Mouse (Mus musculus) right cerebral cortex, postnatal 25 days (tissue): Measurements from ENCODE around the gene Adamtsl3.

Experiments used
- DNase-seq: peaks from one replicate; pipeline ENCODE4 v3.0.0; 2022

Adamtsl3 gene

DNA sequence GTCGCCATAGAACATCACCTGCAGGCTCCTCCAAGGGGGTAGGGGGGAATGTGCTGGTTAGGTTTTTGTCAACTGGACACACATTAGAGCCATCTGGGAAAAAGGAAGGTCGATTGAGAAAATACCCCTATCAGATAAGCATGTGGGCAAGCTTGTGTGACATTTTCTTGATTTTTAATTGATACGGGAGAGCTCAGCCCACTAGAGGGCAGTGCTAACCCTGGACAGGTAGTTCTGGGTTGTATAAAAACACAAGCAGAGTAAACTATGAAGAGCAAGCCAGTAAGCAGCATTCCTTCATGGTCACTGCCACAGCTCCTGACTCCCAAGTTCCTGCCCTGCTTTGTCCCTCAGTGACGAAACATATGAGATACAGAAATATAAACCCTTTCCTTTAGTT, 197.7 kb downstream of the Adamtsl3 start:
- no peak for DNase-seq

DNA sequence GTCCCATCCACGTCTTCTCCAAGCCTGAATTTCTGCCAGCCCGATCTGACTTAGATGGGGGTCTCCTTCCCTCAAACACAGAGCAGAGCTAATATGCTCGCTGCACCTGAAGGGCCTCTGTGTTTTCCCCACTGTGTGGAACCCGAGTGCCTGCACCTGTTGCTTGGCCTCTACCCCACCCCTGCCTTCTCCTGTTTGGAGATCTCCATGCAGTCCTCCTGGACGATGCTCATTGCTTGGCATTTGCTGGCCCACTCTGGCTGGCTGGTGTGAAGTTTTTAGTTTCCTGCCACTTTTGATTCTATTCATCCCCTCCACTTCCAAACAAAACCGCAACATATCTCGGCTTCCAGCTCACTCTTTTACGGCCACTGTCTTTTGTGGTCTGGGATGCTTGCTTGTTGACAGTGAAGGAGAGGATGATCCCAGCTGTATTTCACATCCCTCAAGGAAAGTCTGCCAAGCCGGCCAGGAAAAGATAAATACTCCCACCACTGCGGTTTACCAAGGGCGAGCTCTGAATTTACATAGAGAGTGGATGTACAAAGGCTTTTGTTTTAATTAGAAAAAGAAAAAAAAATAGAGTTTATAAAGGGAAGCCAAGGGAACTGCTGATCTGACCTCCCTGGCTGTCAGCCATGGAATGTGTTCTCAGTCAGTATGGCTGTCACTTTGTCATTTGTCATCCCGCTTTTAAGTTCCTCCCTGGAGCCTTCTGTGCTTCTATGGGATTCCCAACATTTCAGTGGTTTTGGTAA, 198.4 kb downstream of the Adamtsl3 start:
- no peak for DNase-seq

DNA sequence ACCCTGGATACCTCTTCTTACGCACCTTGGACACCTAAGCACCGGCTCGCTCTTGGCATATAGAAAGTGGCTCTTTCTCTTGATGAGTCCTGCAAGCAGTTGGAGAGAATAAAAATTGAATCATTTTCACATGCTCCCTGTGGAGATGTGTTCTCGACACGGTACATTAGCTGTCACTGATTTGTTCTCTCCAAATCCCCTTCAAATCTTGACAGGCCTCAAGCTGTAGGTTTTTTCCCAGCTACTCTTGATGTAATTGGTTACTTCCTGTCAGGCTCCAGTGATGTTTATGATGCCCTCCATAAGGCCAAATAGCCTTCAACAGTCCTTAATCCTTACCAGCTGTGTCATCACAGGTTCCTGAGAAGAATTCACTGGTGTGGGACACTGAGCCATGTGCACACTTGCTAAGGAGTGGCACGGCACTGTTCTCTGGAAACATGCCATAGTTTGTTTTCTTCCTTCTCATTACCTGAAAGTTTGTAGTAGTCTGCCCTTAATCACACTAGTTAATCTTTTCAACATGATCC, 209.0 kb downstream of the Adamtsl3 start:
- DNase-seq, result no peak

- no peak for DNase-seq
Measured at GRCm38 (mm10) chr7:82552005-82552404, 216.5 kb downstream of the Adamtsl3 start.

GRCm38 (mm10) chr7:82555803-82556202, 220.3 kb downstream of the Adamtsl3 start:
- DNase-seq, result no peak

DNA sequence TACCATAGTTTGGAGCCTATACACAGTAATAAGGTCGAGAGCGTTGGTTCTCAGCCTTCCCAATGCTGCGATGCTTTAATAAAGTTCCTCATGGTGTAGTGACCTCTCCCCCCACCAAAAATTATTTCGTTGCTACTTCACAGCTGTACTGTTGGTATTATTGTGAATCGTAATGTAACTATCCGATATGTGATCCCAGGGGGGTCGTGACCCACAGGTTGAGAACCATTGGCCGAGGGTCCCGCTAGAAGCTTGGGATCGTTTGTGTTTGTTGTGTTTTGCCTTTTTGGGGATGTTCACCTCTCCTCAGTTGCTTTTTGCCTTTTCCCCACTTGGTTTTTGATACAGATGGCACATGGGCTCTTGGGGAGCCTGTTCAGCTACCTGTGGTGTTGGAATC, 220.9 kb downstream of the Adamtsl3 start:
- no peak for DNase-seq

GRCm38 (mm10) chr7:82557111-82557510, 221.6 kb downstream of the Adamtsl3 start:
- no peak for DNase-seq

- no peak for DNase-seq
Measured at GRCm38 (mm10) chr7:82566688-82567087, 231.2 kb downstream of the Adamtsl3 start.

GRCm38 (mm10) chr7:82567811-82568210, 232.3 kb downstream of the Adamtsl3 start:
- no peak for DNase-seq

DNA sequence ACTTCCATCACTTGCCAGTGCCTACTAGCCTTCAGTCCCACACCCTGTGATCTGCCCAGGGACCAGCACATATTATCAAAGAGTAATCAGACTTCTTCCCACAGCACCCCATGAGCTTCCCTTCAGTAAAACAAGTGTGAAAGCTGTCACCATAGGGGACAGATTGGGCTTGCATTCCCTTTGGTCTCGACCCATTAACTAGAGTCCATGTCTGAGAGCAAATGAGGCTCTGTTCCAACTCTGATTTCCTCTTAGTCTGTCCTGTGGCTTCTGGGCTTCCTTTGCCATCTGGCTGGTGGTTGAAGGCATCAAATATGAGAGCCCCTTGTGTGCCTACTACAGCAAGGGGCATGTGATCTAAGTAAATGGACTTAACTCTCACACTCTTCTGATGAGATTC, 237.5 kb downstream of the Adamtsl3 start:
- no peak for DNase-seq

DNA sequence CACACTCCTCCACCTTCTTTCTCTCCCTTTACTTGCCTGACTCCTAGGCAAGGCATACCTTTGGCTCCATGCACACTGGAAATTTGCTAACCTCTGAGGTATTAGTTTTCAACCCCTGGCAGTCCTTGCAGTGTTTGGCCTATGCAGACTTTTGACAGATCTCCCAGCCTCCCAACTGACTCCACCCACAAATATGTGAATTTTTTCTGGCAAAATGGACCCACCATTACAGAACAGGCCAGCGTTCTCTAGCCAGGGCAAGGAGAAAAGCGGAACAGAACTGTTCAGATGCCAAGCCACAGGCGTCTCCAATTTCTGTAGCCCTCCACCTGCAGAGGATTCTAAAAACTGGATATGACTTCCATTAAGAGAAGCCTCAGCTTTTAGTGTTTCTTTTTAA, 244.5 kb downstream of the Adamtsl3 start:
- no peak for DNase-seq

DNA sequence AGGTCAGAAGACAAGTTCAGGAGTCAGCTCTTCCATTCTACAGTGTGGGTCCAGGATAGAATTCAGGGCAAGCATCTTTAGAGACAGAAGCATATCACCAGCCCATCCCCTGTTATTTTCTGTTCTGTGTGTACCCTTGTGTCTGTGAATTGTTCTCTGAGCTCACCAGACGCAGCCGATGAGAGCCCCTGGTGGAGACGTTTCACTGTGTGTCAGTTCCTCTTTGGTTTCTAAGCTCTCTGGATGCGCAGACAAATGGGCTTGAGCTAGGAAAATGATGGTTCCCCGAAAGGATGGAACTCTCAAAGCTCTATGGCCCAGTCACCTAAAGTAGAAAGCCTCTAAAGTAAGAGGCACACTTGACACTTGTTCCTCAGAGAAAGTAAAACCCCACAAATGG, 246.3 kb downstream of the Adamtsl3 start:
- no peak for DNase-seq

DNA sequence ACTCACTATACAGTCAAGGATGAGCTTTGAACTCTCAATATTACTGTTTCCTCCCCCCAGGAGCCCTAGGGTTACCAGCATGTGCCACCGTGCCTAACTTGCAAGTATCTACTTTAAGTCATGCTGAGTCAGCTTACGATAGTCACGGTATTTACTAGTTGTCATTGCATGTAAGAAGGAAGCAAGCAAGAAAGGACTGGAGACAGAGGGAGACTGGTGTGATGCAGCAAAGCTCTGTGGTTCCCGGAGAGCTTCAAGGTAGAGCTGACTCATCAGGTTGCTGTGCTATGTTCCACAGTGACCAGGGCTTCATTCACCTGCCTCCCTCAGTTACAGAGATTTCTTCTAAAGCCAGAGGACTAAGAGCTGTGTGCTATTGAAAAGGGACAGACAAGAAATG, 247.0 kb downstream of the Adamtsl3 start:
- DNase-seq, result no peak

DNA sequence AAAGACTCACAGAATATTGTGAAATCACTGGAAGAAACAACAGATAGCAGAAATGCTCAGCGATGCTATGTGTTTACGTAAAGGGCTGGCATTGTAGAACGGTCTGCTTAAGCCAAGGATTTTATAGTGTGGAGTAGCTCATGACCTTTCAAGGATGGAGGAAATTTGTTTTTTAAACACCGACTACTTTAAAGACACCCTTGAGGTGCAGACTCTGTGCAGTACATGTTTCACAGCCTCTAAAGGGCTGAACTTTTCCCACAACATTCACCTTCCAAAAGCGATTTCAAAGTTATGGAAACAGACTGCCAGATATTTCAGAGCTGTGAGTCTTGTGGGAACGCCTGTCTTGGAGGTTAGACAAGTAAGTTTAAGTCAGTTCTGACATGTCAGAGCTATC, 255.4 kb downstream of the Adamtsl3 start:
- DNase-seq, result no peak

DNA sequence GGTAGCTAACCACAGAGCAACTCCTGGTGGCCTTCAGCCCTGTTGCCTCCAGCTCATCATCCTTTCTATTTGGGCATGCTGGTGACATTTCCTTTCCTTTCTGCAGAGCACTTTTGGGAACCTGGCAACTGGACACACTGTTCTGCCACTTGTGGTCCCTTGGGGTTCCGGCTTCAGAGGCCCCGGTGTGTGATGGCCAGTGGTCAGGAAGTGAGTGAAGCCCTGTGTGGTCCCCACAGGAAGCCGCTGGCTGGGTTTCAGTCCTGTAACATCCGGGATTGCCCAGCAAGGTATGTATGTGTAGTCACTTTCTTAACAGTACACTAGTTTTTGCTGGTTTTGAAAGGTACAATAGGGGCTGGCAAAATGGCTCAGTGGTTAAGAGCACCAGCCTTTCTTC, 266.5 kb downstream of the Adamtsl3 start:
- DNase-seq, result no peak

DNA sequence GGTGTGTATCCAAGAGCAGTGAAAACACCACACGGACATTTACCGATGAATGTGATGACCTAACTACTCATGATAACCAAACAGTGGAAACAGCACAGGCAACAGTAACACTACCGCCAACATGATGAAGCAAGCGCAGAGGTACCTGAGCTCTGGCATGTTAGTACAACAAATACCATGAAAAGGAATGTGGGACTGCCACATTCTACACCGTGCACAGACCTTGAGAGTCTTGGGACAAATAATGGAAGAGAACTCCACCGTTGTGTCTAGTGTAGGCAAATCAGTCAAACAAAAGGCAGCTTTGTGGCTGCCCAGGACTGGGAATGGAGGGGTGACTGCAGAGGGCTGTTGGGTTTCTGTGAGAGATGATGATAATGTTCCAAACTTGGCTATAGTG, 269.9 kb downstream of the Adamtsl3 start:
- DNase-seq, result no peak

DNA sequence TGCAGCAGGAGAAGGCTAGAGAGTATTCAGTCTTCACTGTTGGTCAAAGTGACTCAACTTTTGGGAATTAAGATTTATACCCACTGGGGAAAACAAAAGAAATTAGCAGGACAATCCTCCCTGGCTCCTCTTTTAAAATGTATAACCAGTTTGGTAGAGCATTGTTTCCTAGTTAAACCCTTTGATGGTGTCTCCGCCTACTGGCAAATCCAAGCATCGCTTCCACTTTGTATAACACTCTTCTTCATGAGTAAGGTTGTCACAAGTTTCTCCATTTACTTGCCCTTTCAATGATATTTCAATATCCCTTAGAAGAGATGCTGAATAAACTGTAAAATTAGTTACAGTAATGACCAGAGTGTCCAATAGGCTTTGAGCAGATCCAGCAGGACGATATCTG, 274.1 kb downstream of the Adamtsl3 start:
- DNase-seq, result no peak

DNA sequence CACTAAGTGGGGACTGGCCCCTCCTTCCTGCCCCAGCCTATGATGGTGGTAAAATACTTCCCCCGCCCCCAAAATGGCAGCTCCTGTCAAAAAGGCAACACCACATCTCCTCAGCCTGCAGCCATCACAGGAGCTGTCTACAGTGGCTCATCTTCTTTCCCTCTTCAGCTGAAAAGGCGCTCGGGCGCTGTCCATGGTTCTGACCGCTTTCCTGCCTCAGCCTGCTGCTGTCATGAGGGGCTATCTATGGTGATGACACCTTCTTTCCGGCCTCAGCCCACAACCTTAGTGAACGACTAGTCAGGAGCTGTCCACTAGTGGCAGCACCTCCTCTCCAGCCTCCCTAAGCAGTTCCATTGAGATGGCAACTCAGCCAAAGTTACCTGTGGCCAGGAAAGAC, 289.8 kb downstream of the Adamtsl3 start:
- DNase-seq, result no peak

GRCm38 (mm10) chr7:82647183-82647582, 311.7 kb downstream of the Adamtsl3 start:
- no peak for DNase-seq

- DNase-seq, result no peak
Measured at GRCm38 (mm10) chr7:82647909-82648308, 312.4 kb downstream of the Adamtsl3 start.

- DNase-seq, result peak; percentile 96
Measured at GRCm38 (mm10) chr7:82648353-82649080, 313.0 kb downstream of the Adamtsl3 start, which contains the start of the genes Saxo2 and Efl1. Gene Saxo2 (minus strand): TSS chr7:82648528. Gene Efl1 (plus strand): TSS chr7:82648614.

GRCm38 (mm10) chr7:82649081-82649445, 313.6 kb downstream of the Adamtsl3 start:
- DNase-seq, result no peak
